Mouse (Mus musculus) right cerebral cortex, postnatal 25 days (tissue): ENCODE measurements around the gene Zmynd10.

Experiments used
- DNase-seq: peaks from one replicate; pipeline ENCODE4 v3.0.0; 2022

Gene Zmynd10

GRCm38 (mm10) chr9:107582509-107583062 lies 35.5 kb downstream of the Zmynd10 start:
- no peak for DNase-seq

- DNase-seq: no peak
Measured at GRCm38 (mm10) chr9:107583174-107583573, 36.1 kb downstream of the Zmynd10 start.

- DNase-seq: no peak
Measured at GRCm38 (mm10) chr9:107586504-107586903, 39.4 kb downstream of the Zmynd10 start.

GRCm38 (mm10) chr9:107586974-107587832 lies 40.1 kb downstream of the Zmynd10 start, which contains the start of gene Ifrd2:
Gene Ifrd2 (plus strand): TSS chr9:107587642.
- DNase-seq: peak; percentile 97

GRCm38 (mm10) chr9:107587833-107588639 lies 40.9 kb downstream of the Zmynd10 start:
- no peak for DNase-seq

GRCm38 (mm10) chr9:107590058-107590772 lies 43.1 kb downstream of the Zmynd10 start:
- no peak for DNase-seq

- DNase-seq: no peak
Measured at GRCm38 (mm10) chr9:107590773-107591060, 43.6 kb downstream of the Zmynd10 start.

GRCm38 (mm10) chr9:107593101-107593976 lies 46.2 kb downstream of the Zmynd10 start:
- no peak for DNase-seq

- no peak for DNase-seq
Measured at GRCm38 (mm10) chr9:107594281-107595062, 47.4 kb downstream of the Zmynd10 start.

- no peak for DNase-seq
Measured at GRCm38 (mm10) chr9:107596619-107597569, 49.8 kb downstream of the Zmynd10 start.

- DNase-seq: no peak
Measured at GRCm38 (mm10) chr9:107598385-107598784, 51.3 kb downstream of the Zmynd10 start.

- no peak for DNase-seq
Measured at GRCm38 (mm10) chr9:107599433-107599832, 52.3 kb downstream of the Zmynd10 start.

- DNase-seq: no peak
Measured at GRCm38 (mm10) chr9:107599842-107600241, 52.7 kb downstream of the Zmynd10 start.

- no peak for DNase-seq
Measured at GRCm38 (mm10) chr9:107600745-107601144, 53.6 kb downstream of the Zmynd10 start.
